Mouse (Mus musculus): ENCODE results near the gene Stk11. TPM values are rescaled to one million over a fixed set of nuclear protein-coding genes. Genes with fewer than 3 reads are reported as not detected.

Stk11 gene
- total RNA-seq, 2 experiments from 2014 or later, result 108 to 109 TPM

GRCm38 (mm10) chr10:80127920-80128319 lies 12.3 kb downstream of the Stk11 start:
- DNase-seq (ENCODE audit: low spot score in 2 of 2), result peak in 1 of 2 experiments; percentile 3

- peak in 1 of 2 experiments; percentile 18 for DNase-seq (ENCODE audit: low spot score in 2 of 2)
These were observed 14.2 kb downstream of the Stk11 start for GRCm38 (mm10) chr10:80129846-80130245.

GRCm38 (mm10) chr10:80130403-80131031 lies 14.9 kb downstream of the Stk11 start:
- peak in 1 of 2 experiments; percentile 27 for DNase-seq (ENCODE audit: low spot score in 2 of 2)

- peak in 1 of 2 experiments; percentile 62 for DNase-seq (ENCODE audit: low spot score in 2 of 2)
These were observed 15.8 kb downstream of the Stk11 start for GRCm38 (mm10) chr10:80131316-80131951.

- peak in 1 of 2 experiments; percentile 46 for DNase-seq (ENCODE audit: low spot score in 2 of 2)
These were observed 16.3 kb downstream of the Stk11 start for GRCm38 (mm10) chr10:80131952-80132350.

- DNase-seq (ENCODE audit: low spot score in 2 of 2), result peak in 1 of 2 experiments; percentile 32
These were observed 17.7 kb downstream of the Stk11 start for GRCm38 (mm10) chr10:80133226-80133849.

- no peak for DNase-seq (ENCODE audit: low spot score in 2 of 2)
These were observed 18.8 kb downstream of the Stk11 start for GRCm38 (mm10) chr10:80134421-80134820.

GRCm38 (mm10) chr10:80135161-80135560 lies 19.6 kb downstream of the Stk11 start:
- no peak for DNase-seq (ENCODE audit: low spot score in 2 of 2)

GRCm38 (mm10) chr10:80135641-80136040 lies 20.0 kb downstream of the Stk11 start:
- no peak for DNase-seq (ENCODE audit: low spot score in 2 of 2)

- no peak for DNase-seq (ENCODE audit: low spot score in 2 of 2)
These were observed 20.8 kb downstream of the Stk11 start for GRCm38 (mm10) chr10:80136179-80136951.

- DNase-seq (ENCODE audit: low spot score in 2 of 2), result peak in 1 of 2 experiments; percentile 44
These were observed 21.5 kb downstream of the Stk11 start for GRCm38 (mm10) chr10:80136952-80137625.

- peak in 1 of 2 experiments; percentile 63 for DNase-seq (ENCODE audit: low spot score in 2 of 2)
These were observed 22.3 kb downstream of the Stk11 start for GRCm38 (mm10) chr10:80137626-80138552.

GRCm38 (mm10) chr10:80138553-80139438 lies 23.2 kb downstream of the Stk11 start, which contains the start of gene Atp5d:
Gene Atp5d (plus strand): TSS chr10:80138632.
- DNase-seq (ENCODE audit: low spot score in 2 of 2), result peak; percentile 74 to 84

GRCm38 (mm10) chr10:80139439-80139775 lies 23.8 kb downstream of the Stk11 start:
- no peak for DNase-seq (ENCODE audit: low spot score in 2 of 2)

GRCm38 (mm10) chr10:80139975-80140665 lies 24.5 kb downstream of the Stk11 start:
- DNase-seq (ENCODE audit: low spot score in 2 of 2), result no peak

- no peak for DNase-seq (ENCODE audit: low spot score in 2 of 2)
These were observed 25.0 kb downstream of the Stk11 start, which contains the start of gene Cbarp for GRCm38 (mm10) chr10:80140666-80141035. Gene Cbarp (minus strand): TSS chr10:80140835.

- peak; percentile 98 for DNase-seq (ENCODE audit: low spot score in 2 of 2)
These were observed 25.6 kb downstream of the Stk11 start for GRCm38 (mm10) chr10:80141243-80141642.
